Mouse (Mus musculus) liver, embryonic 11.5 days (tissue): ENCODE results near the gene Tacr3. TPM values are rescaled to one million over a fixed set of nuclear protein-coding genes. Genes with fewer than 3 reads are reported as not detected.
A peak's percentile ranks its signal among the peaks of the same experiment; 100 is the strongest.

Experiments used
- ATAC-seq: fragments of 200-750 bp; cut with Nextera tagmentation; replicated peaks from 2 replicates; pipeline ENCODE4 v1.8.0; 2017; ENCODE audit warnings: moderate number of reproducible peaks, mild to moderate bottlenecking, moderate TSS enrichment, moderate library complexity; ENCODE audit not compliant: low FRiP score
- DNase-seq: peaks from one replicate; pipeline ENCODE4 v3.0.0-alpha.2; 2017; ENCODE audit warnings: low spot score
- H3K27ac ChIP-seq: fragments of 300-500 bp; sonication (generic); 2 replicates; pipeline ENCODE4 v1.5.1; 2014; ENCODE audit warnings: mild to moderate bottlenecking, low read depth, low read length, control low read depth
- H3K27me3 ChIP-seq: fragments of 300-500 bp; sonication (generic); replicated peaks from 2 replicates; pipeline ENCODE4 v1.6.1; 2014; ENCODE audit warnings: low read length, mixed read lengths; ENCODE audit not compliant: control insufficient read depth, insufficient read depth
- H3K36me3 ChIP-seq: fragments of 300-500 bp; sonication (generic); 2 replicates; pipeline ENCODE4 v1.6.1; 2014; ENCODE audit warnings: mild to moderate bottlenecking, low read length, moderate library complexity, mixed read lengths; ENCODE audit not compliant: control insufficient read depth, insufficient read depth
- H3K4me1 ChIP-seq: fragments of 300-500 bp; sonication (generic); replicated peaks from 2 replicates; pipeline ENCODE4 v1.6.1; 2014; ENCODE audit warnings: low read length, mixed read lengths; ENCODE audit not compliant: control insufficient read depth, insufficient read depth
- H3K4me2 ChIP-seq: fragments of 300-500 bp; sonication (generic); 2 replicates; pipeline ENCODE4 v1.6.1; 2014; ENCODE audit warnings: mild to moderate bottlenecking, control low read depth, moderate library complexity
- H3K4me3 ChIP-seq: fragments of 300-500 bp; sonication (generic); 2 replicates; pipeline ENCODE4 v1.5.1; 2014; ENCODE audit warnings: low read depth, low read length, control low read depth
- H3K9ac ChIP-seq: fragments of 300-500 bp; sonication (generic); 2 replicates; pipeline ENCODE4 v1.6.1; 2014; ENCODE audit warnings: low read depth, low read length, control low read depth
- H3K9me3 ChIP-seq: fragments of 300-500 bp; sonication (generic); 2 replicates; pipeline ENCODE4 v1.6.1; 2016; ENCODE audit warnings: low read length, inconsistent platforms, mixed read lengths; ENCODE audit not compliant: control insufficient read depth
- WGBS: fragments of 180-500 bp; shearing (Covaris S2); extraction: QIAGEN DNeasy Blood & Tissue Kit; methylation state at CpG from one replicate; pipeline ENCODE4 v1.1.7; 2014; 5-methylcytosine and 5-hydroxymethylcytosine counted together
- polyA plus RNA-seq: library from polyadenylated mRNA; unstranded; fragments of >200 nt; fragmentation: Nextera tagmentation; extraction: Ambion mirVana; gene quantifications from 2 replicates; pipeline ENCODE4 v1.2.1, GENCODE M21; 2014

Gene Tacr3
- 0.07 and 0.26 TPM in 2 replicates for polyA plus RNA-seq

- ATAC-seq (peak; percentile 39; the same call in 1 of the 2 replicates), DNase-seq (peak; percentile 31)
- 6% methylated on average over 36 of the region's 36 CpGs for WGBS
- Histone ChIP-seq H3K27me3 (peaks cover 11% of the 10 kb centered on the region; the same call in 1 of the 2 replicates), H3K4me1 (no peaks in the 10 kb centered on the region), H3K4me3 (peak within 1 kb of the TSS; percentile 37), H3K9ac (no peak within 1 kb of the TSS), H3K9me3 (no peaks in the 10 kb centered on the region), H3K27ac (no peak within 1 kb of the TSS), H3K4me2 (peak within 1 kb of the TSS; percentile 64), H3K36me3 (no peaks in the 10 kb centered on the region)
Observed at GRCm38 (mm10) chr3:134828875-134829530, at the start of gene Tacr3. Tacr3 (plus strand) TSS chr3:134829007.

GRCm38 (mm10) chr3:134828492-134828874 is 324 bp upstream of the Tacr3 start:
- Histone ChIP-seq H3K4me1 (no peaks in the 10 kb centered on the region), H3K9me3 (no peaks in the 10 kb centered on the region), H3K4me2 (peak overlapping the region; percentile 64), H3K9ac (no peak overlapping the region), H3K36me3 (no peaks in the 10 kb centered on the region), H3K27me3 (peaks cover 11% of the 10 kb centered on the region; the same call in 1 of the 2 replicates), H3K27ac (no peak overlapping the region), H3K4me3 (peak overlapping the region; percentile 37)
- ATAC-seq: no peak
- DNase-seq: no peak
- 54% methylated on average over 6 of the region's 6 CpGs for WGBS

- ATAC-seq: no peak
- Histone ChIP-seq H3K4me1 (no peaks in the 10 kb centered on the region), H3K27me3 (peaks cover 11% of the 10 kb centered on the region; the same call in 1 of the 2 replicates), H3K9me3 (no peaks in the 10 kb centered on the region), H3K9ac (no peak overlapping the region), H3K4me2 (peak overlapping the region; percentile 64), H3K27ac (no peak overlapping the region), H3K4me3 (peak overlapping the region; percentile 37), H3K36me3 (no peaks in the 10 kb centered on the region)
- no peak for DNase-seq
- WGBS: 8% methylated on average over 13 of the region's 13 CpGs
Observed at GRCm38 (mm10) chr3:134829531-134829921, 719 bp downstream of the Tacr3 start.

- no peak for ATAC-seq
- no peak overlapping the region for H3K27ac ChIP-seq
- H3K4me3 ChIP-seq: no peak overlapping the region
- H3K27me3 ChIP-seq: no peaks in the 10 kb centered on the region
- H3K4me1 ChIP-seq: no peaks in the 10 kb centered on the region
- no peaks in the 10 kb centered on the region for H3K9me3 ChIP-seq
- no peak overlapping the region for H3K9ac ChIP-seq
- H3K36me3 ChIP-seq: no peaks in the 10 kb centered on the region
- 55% methylated on average over 4 of the region's 4 CpGs for WGBS
- DNase-seq: no peak
- H3K4me2 ChIP-seq: no peak overlapping the region
Observed at GRCm38 (mm10) chr3:134851342-134851741, 22.5 kb downstream of the Tacr3 start.

- Histone ChIP-seq H3K27me3 (no peaks in the 10 kb centered on the region), H3K36me3 (no peaks in the 10 kb centered on the region), H3K4me1 (no peaks in the 10 kb centered on the region), H3K4me3 (no peak overlapping the region), H3K9me3 (no peaks in the 10 kb centered on the region), H3K4me2 (no peak overlapping the region), H3K27ac (no peak overlapping the region), H3K9ac (no peak overlapping the region)
- WGBS: 80% methylated on average over 1 of the region's 1 CpGs
- ATAC-seq (no peak), DNase-seq (no peak)
Observed at GRCm38 (mm10) chr3:134877701-134878100, 48.9 kb downstream of the Tacr3 start.

GRCm38 (mm10) chr3:134895831-134896230 is 67.0 kb downstream of the Tacr3 start:
- Histone ChIP-seq H3K9ac (no peak overlapping the region), H3K4me3 (no peak overlapping the region), H3K4me2 (no peak overlapping the region), H3K4me1 (no peaks in the 10 kb centered on the region), H3K27ac (no peak overlapping the region), H3K27me3 (no peaks in the 10 kb centered on the region), H3K9me3 (0 out of 2 replicates have a peak, but pooled peaks cover 2% of the 10 kb centered on the region), H3K36me3 (no peaks in the 10 kb centered on the region)
- 76% methylated on average over 2 of the region's 2 CpGs for WGBS
- ATAC-seq (no peak), DNase-seq (no peak)

DNA sequence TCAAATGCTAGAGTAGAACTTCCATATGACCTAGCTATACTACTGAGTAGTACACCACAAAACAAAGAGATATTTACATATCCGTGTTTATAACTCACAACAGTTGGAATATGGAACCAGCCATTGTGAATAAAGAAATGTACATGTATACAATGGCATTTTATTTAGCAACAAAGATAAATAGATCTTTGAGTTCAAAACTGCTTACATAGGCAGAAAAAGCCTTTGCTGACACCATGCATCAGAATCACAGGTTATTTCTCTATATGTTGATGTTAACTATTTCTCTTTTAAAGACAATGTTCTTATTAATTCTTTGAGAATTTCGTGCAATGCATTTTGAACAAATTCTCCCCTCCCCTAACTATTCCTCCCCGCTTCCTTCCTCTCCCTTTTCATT is 80.1 kb downstream of the Tacr3 start:
- WGBS: 60% methylated on average over 3 of the region's 3 CpGs
- Histone ChIP-seq H3K9ac (no peak overlapping the region), H3K27ac (no peak overlapping the region), H3K4me3 (no peak overlapping the region), H3K36me3 (no peaks in the 10 kb centered on the region), H3K9me3 (no peaks in the 10 kb centered on the region), H3K4me1 (no peaks in the 10 kb centered on the region), H3K4me2 (no peak overlapping the region), H3K27me3 (no peaks in the 10 kb centered on the region)
- ATAC-seq: no peak
- DNase-seq: no peak

DNA sequence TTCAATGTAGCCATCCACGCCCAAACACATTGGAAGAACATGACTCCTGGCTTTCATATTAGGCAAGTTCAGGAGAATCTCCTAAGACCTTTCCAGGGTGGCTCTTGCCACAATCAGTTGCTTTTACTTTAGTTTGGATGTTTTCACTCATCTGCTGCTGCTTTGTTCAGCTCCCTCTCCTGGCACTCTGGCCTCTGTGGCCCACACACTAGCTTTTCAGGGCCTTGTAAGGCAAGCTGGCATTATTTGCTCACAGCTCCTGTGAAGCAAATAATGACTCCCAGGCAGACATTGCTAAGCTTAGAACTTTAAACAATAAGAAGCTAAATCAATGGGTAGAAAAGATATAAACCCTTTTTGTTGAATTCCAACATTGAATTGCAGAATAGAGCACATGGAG is 105.9 kb downstream of the Tacr3 start:
- Histone ChIP-seq H3K36me3 (no peaks in the 10 kb centered on the region), H3K27me3 (no peaks in the 10 kb centered on the region), H3K4me3 (no peak overlapping the region), H3K27ac (no peak overlapping the region), H3K9ac (no peak overlapping the region), H3K9me3 (0 out of 2 replicates have a peak, but pooled peaks cover 3% of the 10 kb centered on the region), H3K4me2 (no peak overlapping the region), H3K4me1 (no peaks in the 10 kb centered on the region)
- 74% methylated on average over 1 of the region's 1 CpGs for WGBS
- ATAC-seq (no peak), DNase-seq (no peak)

- Histone ChIP-seq H3K27ac (no peak overlapping the region), H3K36me3 (no peaks in the 10 kb centered on the region), H3K9me3 (0 out of 2 replicates have a peak, but pooled peaks cover 3% of the 10 kb centered on the region), H3K4me1 (no peaks in the 10 kb centered on the region), H3K9ac (no peak overlapping the region), H3K4me2 (no peak overlapping the region), H3K4me3 (no peak overlapping the region), H3K27me3 (no peaks in the 10 kb centered on the region)
- ATAC-seq: no peak
- no peak for DNase-seq
- WGBS: 78% methylated on average over 4 of the region's 4 CpGs
Observed at GRCm38 (mm10) chr3:134935461-134935860, 106.7 kb downstream of the Tacr3 start.
